Mouse (Mus musculus) neural tube, embryonic 10.5 days (tissue): Measurements from ENCODE around the gene Ube3c.

Source experiments
- DNase-seq: peaks from one replicate; pipeline ENCODE4 v3.0.0-alpha.2; 2017; ENCODE audit warnings: low spot score; ENCODE audit errors: extremely low spot score

Ube3c gene

GRCm38 (mm10) chr5:29672551-29672950, 103.5 kb downstream of the Ube3c start:
- no peak for DNase-seq

GRCm38 (mm10) chr5:29674305-29674704, 105.3 kb downstream of the Ube3c start:
- DNase-seq = no peak

- DNase-seq = no peak
Observed at GRCm38 (mm10) chr5:29676445-29676844, 107.4 kb downstream of the Ube3c start.

GRCm38 (mm10) chr5:29685085-29685484, 116.0 kb downstream of the Ube3c start:
- no peak for DNase-seq

- peak; percentile 51 for DNase-seq
Observed at GRCm38 (mm10) chr5:29687671-29688070, 118.6 kb downstream of the Ube3c start.

GRCm38 (mm10) chr5:29688352-29688751, 119.3 kb downstream of the Ube3c start:
- DNase-seq = no peak

GRCm38 (mm10) chr5:29698493-29698892, 129.5 kb downstream of the Ube3c start:
- no peak for DNase-seq

- no peak for DNase-seq
Observed at GRCm38 (mm10) chr5:29699520-29700202, 130.6 kb downstream of the Ube3c start.

- DNase-seq = no peak
Observed at GRCm38 (mm10) chr5:29707241-29707640, 138.2 kb downstream of the Ube3c start.

GRCm38 (mm10) chr5:29708258-29708657, 139.2 kb downstream of the Ube3c start:
- no peak for DNase-seq

- DNase-seq = no peak
Observed at GRCm38 (mm10) chr5:29711631-29712030, 142.6 kb downstream of the Ube3c start.

- no peak for DNase-seq
Observed at GRCm38 (mm10) chr5:29712906-29713305, 143.9 kb downstream of the Ube3c start.

GRCm38 (mm10) chr5:29721159-29721558, 152.1 kb downstream of the Ube3c start:
- no peak for DNase-seq

- DNase-seq = no peak
Observed at GRCm38 (mm10) chr5:29725369-29725768, 156.3 kb downstream of the Ube3c start.
